Mouse (Mus musculus) neural tube, embryonic 15.5 days (tissue): ENCODE measurements around the gene Prmt7. TPM values are rescaled to one million over a fixed set of nuclear protein-coding genes. Genes with fewer than 3 reads are reported as not detected.

Experiments used
- ATAC-seq: fragments of 200-750 bp; cut with Nextera tagmentation; 2 replicates; pipeline ENCODE4 v1.8.0; 2017; ENCODE audit warnings: mild to moderate bottlenecking, moderate TSS enrichment, moderate library complexity; ENCODE audit not compliant: low FRiP score
- H3K27ac ChIP-seq: fragments of 300-500 bp; sonication (generic); replicated peaks from 2 replicates; pipeline ENCODE4 v1.5.1; 2015; ENCODE audit warnings: mild to moderate bottlenecking, inconsistent platforms
- H3K27me3 ChIP-seq: fragments of 300-500 bp; sonication (generic); replicated peaks from 2 replicates; pipeline ENCODE4 v1.6.1; 2015; ENCODE audit warnings: inconsistent platforms
- H3K36me3 ChIP-seq: fragments of 300-500 bp; sonication (generic); 2 replicates; pipeline ENCODE4 v1.6.1; 2015; ENCODE audit warnings: inconsistent platforms
- H3K4me1 ChIP-seq: fragments of 300-500 bp; sonication (generic); 2 replicates; pipeline ENCODE4 v1.6.1; 2015; ENCODE audit warnings: inconsistent platforms
- H3K4me2 ChIP-seq: fragments of 300-500 bp; sonication (generic); 2 replicates; pipeline ENCODE4 v1.6.1; 2015; ENCODE audit warnings: inconsistent platforms, mild to moderate bottlenecking, moderate library complexity
- H3K4me3 ChIP-seq: fragments of 300-500 bp; sonication (generic); replicated peaks from 2 replicates; pipeline ENCODE4 v1.5.1; 2015; ENCODE audit warnings: mild to moderate bottlenecking, inconsistent platforms
- H3K9ac ChIP-seq: fragments of 300-500 bp; sonication (generic); replicated peaks from 2 replicates; pipeline ENCODE4 v1.6.1; 2015; ENCODE audit warnings: mild to moderate bottlenecking, inconsistent platforms
- H3K9me3 ChIP-seq: fragments of 300-500 bp; sonication (generic); replicated peaks from 2 replicates; pipeline ENCODE4 v1.6.1; 2016; ENCODE audit warnings: inconsistent platforms
- WGBS: fragments of 180-500 bp; shearing (Covaris S2); methylation state at CpG from one replicate; pipeline ENCODE4 v1.1.7; 2015; ENCODE audit warnings: mixed read lengths; 5-methylcytosine and 5-hydroxymethylcytosine counted together
- polyA plus RNA-seq: library from polyadenylated mRNA; unstranded; fragments of >200 nt; fragmentation: Nextera tagmentation; extraction: Ambion mirVana; gene quantifications from 2 replicates; pipeline ENCODE4 v1.2.1, GENCODE M21; 2015

Prmt7 gene
- polyA plus RNA-seq, 1 experiment from 2014 or later: 65.5 TPM

- WGBS: 88% methylated on average over 7 of the region's 7 CpGs
- peaks cover 65% of the 10 kb centered on the region for H3K36me3 ChIP-seq
- H3K4me3 ChIP-seq: no peak overlapping the region
- no peaks in the 10 kb centered on the region for H3K27me3 ChIP-seq
- no peak overlapping the region for H3K4me2 ChIP-seq
- no peaks in the 10 kb centered on the region for H3K4me1 ChIP-seq
- no peaks in the 10 kb centered on the region for H3K9me3 ChIP-seq
- no peak for ATAC-seq
- H3K9ac ChIP-seq: no peak overlapping the region
- no peak overlapping the region for H3K27ac ChIP-seq
Observed at GRCm38 (mm10) chr8:106231536-106231935, 20.8 kb downstream of the Prmt7 start.

GRCm38 (mm10) chr8:106232751-106233150, 22.0 kb downstream of the Prmt7 start:
- H3K36me3 ChIP-seq: peaks cover 67% of the 10 kb centered on the region
- ATAC-seq: no peak
- H3K4me2 ChIP-seq: no peak overlapping the region
- H3K27ac ChIP-seq: no peak overlapping the region
- no peaks in the 10 kb centered on the region for H3K9me3 ChIP-seq
- no peaks in the 10 kb centered on the region for H3K27me3 ChIP-seq
- H3K9ac ChIP-seq: no peak overlapping the region
- H3K4me3 ChIP-seq: no peak overlapping the region
- no peaks in the 10 kb centered on the region for H3K4me1 ChIP-seq
- 80% methylated on average over 3 of the region's 3 CpGs for WGBS

- 94% methylated on average over 17 of the region's 17 CpGs for WGBS
- Histone ChIP-seq H3K4me1 (no peaks in the 10 kb centered on the region), H3K36me3 (peaks cover 63% of the 10 kb centered on the region), H3K9ac (no peak overlapping the region), H3K27me3 (no peaks in the 10 kb centered on the region), H3K4me2 (no peak overlapping the region), H3K9me3 (no peaks in the 10 kb centered on the region), H3K27ac (no peak overlapping the region), H3K4me3 (no peak overlapping the region)
- no peak for ATAC-seq
Observed at GRCm38 (mm10) chr8:106234567-106235261, 24.0 kb downstream of the Prmt7 start.

- Histone ChIP-seq H3K9ac (no peak overlapping the region), H3K4me2 (no peak overlapping the region), H3K27me3 (no peaks in the 10 kb centered on the region), H3K4me1 (no peaks in the 10 kb centered on the region), H3K9me3 (no peaks in the 10 kb centered on the region), H3K36me3 (peaks cover 65% of the 10 kb centered on the region), H3K4me3 (no peak overlapping the region), H3K27ac (no peak overlapping the region)
- 86% methylated on average over 5 of the region's 5 CpGs for WGBS
- ATAC-seq: no peak
Observed at GRCm38 (mm10) chr8:106237106-106237505, 26.4 kb downstream of the Prmt7 start.

GRCm38 (mm10) chr8:106250186-106250585, 39.5 kb downstream of the Prmt7 start:
- Histone ChIP-seq H3K4me2 (no peak overlapping the region), H3K9ac (no peak overlapping the region), H3K27me3 (no peaks in the 10 kb centered on the region), H3K9me3 (no peaks in the 10 kb centered on the region), H3K4me3 (no peak overlapping the region), H3K36me3 (peaks cover 75% of the 10 kb centered on the region), H3K27ac (no peak overlapping the region), H3K4me1 (0 out of 2 replicates have a peak, but pooled peaks cover 3% of the 10 kb centered on the region)
- 71% methylated on average over 4 of the region's 4 CpGs for WGBS
- ATAC-seq: 0 out of 2 replicates have a peak, but pooled peaks have one; percentile 4

- no peak overlapping the region for H3K4me2 ChIP-seq
Observed at GRCm38 (mm10) chr8:106258169-106258568, 47.4 kb downstream of the Prmt7 start.

GRCm38 (mm10) chr8:106259579-106260255, 49.0 kb downstream of the Prmt7 start:
- ATAC-seq: no peak
- Histone ChIP-seq H3K4me2 (no peak overlapping the region), H3K4me1 (peaks cover 15% of the 10 kb centered on the region), H3K4me3 (no peak overlapping the region), H3K9ac (no peak overlapping the region), H3K27ac (no peak overlapping the region), H3K36me3 (peaks cover 57% of the 10 kb centered on the region), H3K27me3 (no peaks in the 10 kb centered on the region), H3K9me3 (no peaks in the 10 kb centered on the region)
- 94% methylated on average over 10 of the region's 10 CpGs for WGBS

More at GRCm38 (mm10) chr8:106258169-106258568, 47.4 kb downstream of the Prmt7 start:
- no peak overlapping the region for H3K27ac ChIP-seq
- H3K9ac ChIP-seq: no peak overlapping the region
- peaks cover 7% of the 10 kb centered on the region for H3K4me1 ChIP-seq
- no peak for ATAC-seq
- no peaks in the 10 kb centered on the region for H3K9me3 ChIP-seq
- WGBS: 43% methylated on average over 1 of the region's 1 CpGs
- H3K36me3 ChIP-seq: peaks cover 64% of the 10 kb centered on the region
- no peaks in the 10 kb centered on the region for H3K27me3 ChIP-seq
- H3K4me3 ChIP-seq: no peak overlapping the region

- no peaks in the 10 kb centered on the region for H3K9me3 ChIP-seq
- no peaks in the 10 kb centered on the region for H3K27me3 ChIP-seq
- H3K4me1 ChIP-seq: peaks cover 15% of the 10 kb centered on the region
- H3K9ac ChIP-seq: no peak overlapping the region
- no peak overlapping the region for H3K27ac ChIP-seq
- no peak overlapping the region for H3K4me2 ChIP-seq
- no peak overlapping the region for H3K4me3 ChIP-seq
- 54% methylated on average over 4 of the region's 4 CpGs for WGBS
- no peak for ATAC-seq
- H3K36me3 ChIP-seq: peaks cover 56% of the 10 kb centered on the region
Observed at GRCm38 (mm10) chr8:106260894-106261293, 50.2 kb downstream of the Prmt7 start.

GRCm38 (mm10) chr8:106262343-106262742, 51.6 kb downstream of the Prmt7 start:
- Histone ChIP-seq H3K9ac (no peak overlapping the region), H3K36me3 (peaks cover 46% of the 10 kb centered on the region), H3K27me3 (no peaks in the 10 kb centered on the region), H3K27ac (0 out of 2 replicates have a peak overlapping the region, but pooled peaks have one; percentile 41), H3K4me2 (no peak overlapping the region), H3K4me1 (peaks cover 15% of the 10 kb centered on the region), H3K9me3 (no peaks in the 10 kb centered on the region), H3K4me3 (no peak overlapping the region)
- 51% methylated on average over 5 of the region's 5 CpGs for WGBS
- no peak for ATAC-seq

- peaks cover 33% of the 10 kb centered on the region for H3K36me3 ChIP-seq
- WGBS: 73% methylated on average over 4 of the region's 4 CpGs
- H3K4me3 ChIP-seq: no peak overlapping the region
- ATAC-seq: no peak
- no peak overlapping the region for H3K27ac ChIP-seq
- peaks cover 19% of the 10 kb centered on the region for H3K4me1 ChIP-seq
- no peaks in the 10 kb centered on the region for H3K9me3 ChIP-seq
- no peak overlapping the region for H3K4me2 ChIP-seq
- H3K27me3 ChIP-seq: no peaks in the 10 kb centered on the region
- H3K9ac ChIP-seq: no peak overlapping the region
Observed at GRCm38 (mm10) chr8:106263928-106264327, 53.2 kb downstream of the Prmt7 start.

- Histone ChIP-seq H3K4me3 (no peak overlapping the region), H3K9me3 (no peaks in the 10 kb centered on the region), H3K4me1 (peaks cover 32% of the 10 kb centered on the region), H3K27ac (no peak overlapping the region), H3K4me2 (no peak overlapping the region), H3K36me3 (peaks cover 20% of the 10 kb centered on the region), H3K27me3 (no peaks in the 10 kb centered on the region), H3K9ac (no peak overlapping the region)
- WGBS: 88% methylated on average over 17 of the region's 17 CpGs
- ATAC-seq: no peak
Observed at GRCm38 (mm10) chr8:106265398-106265797, 54.7 kb downstream of the Prmt7 start.

- no peak overlapping the region for H3K9ac ChIP-seq
- H3K4me3 ChIP-seq: no peak overlapping the region
- H3K27me3 ChIP-seq: no peaks in the 10 kb centered on the region
- no peaks in the 10 kb centered on the region for H3K9me3 ChIP-seq
- no peak for ATAC-seq
- 32% methylated on average over 5 of the region's 5 CpGs for WGBS
- H3K4me1 ChIP-seq: peaks cover 46% of the 10 kb centered on the region
- no peak overlapping the region for H3K27ac ChIP-seq
- H3K4me2 ChIP-seq: no peak overlapping the region
- H3K36me3 ChIP-seq: peaks cover 19% of the 10 kb centered on the region
Observed at GRCm38 (mm10) chr8:106268710-106269346, 58.1 kb downstream of the Prmt7 start.
